Mouse (Mus musculus) ES-Bruce4 (cell line): ENCODE data around the gene C1qtnf4. TPM values are rescaled to one million over a fixed set of nuclear protein-coding genes. Genes with fewer than 3 reads are reported as not detected.
A peak's percentile ranks its signal among the peaks of the same experiment; 100 is the strongest.
"Not testable (repeated sequence)": the region's sequence is repeated elsewhere in the genome, so short reads cannot be mapped to it uniquely, and the experiment has no call there.

ENCODE experiments used
- H3K27ac ChIP-seq: 2 replicates; pipeline ENCODE4 v1.5.1; 2012; ENCODE audit warnings: low read length, inconsistent platforms; ENCODE audit not compliant: insufficient read depth
- H3K27me3 ChIP-seq: 2 replicates; pipeline ENCODE4 v1.6.1; 2012; ENCODE audit warnings: mild to moderate bottlenecking, low read length, inconsistent platforms; ENCODE audit not compliant: control insufficient read depth, poor library complexity, insufficient read depth, severe bottlenecking
- H3K36me3 ChIP-seq: 2 replicates; pipeline ENCODE4 v1.6.1; 2012; ENCODE audit warnings: inconsistent platforms, mild to moderate bottlenecking, low read length, moderate library complexity; ENCODE audit not compliant: control insufficient read depth, poor library complexity, insufficient read depth, severe bottlenecking
- H3K4me1 ChIP-seq: one replicate; pipeline ENCODE4 v1.8.1; 2011; ENCODE audit warnings: low read length; ENCODE audit not compliant: control insufficient read depth, insufficient read depth
- H3K4me3 ChIP-seq: 2 replicates; pipeline ENCODE4 v1.5.1; 2011; ENCODE audit warnings: low read depth, mild to moderate bottlenecking, low read length
- H3K9ac ChIP-seq: 2 replicates; pipeline ENCODE4 v1.6.1; 2012; ENCODE audit warnings: low read depth, mild to moderate bottlenecking, inconsistent platforms; ENCODE audit not compliant: poor library complexity, severe bottlenecking
- H3K9me3 ChIP-seq: replicated peaks from 2 replicates; pipeline ENCODE4 v1.6.1; 2012; ENCODE audit warnings: mild to moderate bottlenecking, low read length, inconsistent platforms; ENCODE audit not compliant: control insufficient read depth, poor library complexity, insufficient read depth, severe bottlenecking
- CTCF ChIP-seq: IDR thresholded peaks from one replicate; pipeline ENCODE4 v1.8.1; 2011; ENCODE audit warnings: low read depth, low read length
- EP300 ChIP-seq: IDR thresholded peaks from 2 replicates; pipeline ENCODE4 v1.6.1; 2011; ENCODE audit warnings: low read depth, low read length; ENCODE audit not compliant: insufficient read depth
- POLR2A ChIP-seq: IDR thresholded peaks from one replicate; pipeline ENCODE4 v1.8.1; 2011; ENCODE audit warnings: low read length; ENCODE audit not compliant: insufficient read depth
- polyA plus RNA-seq: library from polyadenylated mRNA; stranded (reverse); fragments of >200 nt; gene quantifications from 2 replicates; pipeline ENCODE4 v1.2.4, GENCODE M21; 2011; ENCODE audit warnings: low read depth; ENCODE audit not compliant: missing spikeins, insufficient read depth, insufficient read length

The C1qtnf4 gene
- polyA plus RNA-seq, 1 experiment, result 0.94 TPM

GRCm38 (mm10) chr2:90889550-90890548, 4.2 kb downstream of the C1qtnf4 start:
- Histone ChIP-seq H3K27me3 (peaks cover 9% of the 10 kb centered on the region), H3K36me3 (peaks cover 2% of the 10 kb centered on the region; the same call in 1 of the 2 replicates), H3K9me3 (no peaks in the 10 kb centered on the region), H3K4me3 (peak overlapping the region; percentile 76), H3K9ac (peak overlapping the region; percentile 66), H3K4me1 (no peaks in the 10 kb centered on the region), H3K27ac (no peak overlapping the region)
- TF ChIP-seq CTCF, result no peak
- no peak for TF ChIP-seq EP300
- no peak for TF ChIP-seq POLR2A

GRCm38 (mm10) chr2:90893673-90894298, 8.1 kb downstream of the C1qtnf4 start:
- H3K27ac ChIP-seq, result no peak overlapping the region
- TF ChIP-seq EP300 (no peak), CTCF (no peak), POLR2A (no peak)
- no peaks in the 10 kb centered on the region for H3K27me3 ChIP-seq
- H3K9ac ChIP-seq, result no peak overlapping the region
- H3K9me3 ChIP-seq, result no peaks in the 10 kb centered on the region
- peaks cover 16% of the 10 kb centered on the region for H3K36me3 ChIP-seq
- H3K4me1 ChIP-seq, result no peaks in the 10 kb centered on the region
- H3K4me3 ChIP-seq, result no peak overlapping the region

DNA sequence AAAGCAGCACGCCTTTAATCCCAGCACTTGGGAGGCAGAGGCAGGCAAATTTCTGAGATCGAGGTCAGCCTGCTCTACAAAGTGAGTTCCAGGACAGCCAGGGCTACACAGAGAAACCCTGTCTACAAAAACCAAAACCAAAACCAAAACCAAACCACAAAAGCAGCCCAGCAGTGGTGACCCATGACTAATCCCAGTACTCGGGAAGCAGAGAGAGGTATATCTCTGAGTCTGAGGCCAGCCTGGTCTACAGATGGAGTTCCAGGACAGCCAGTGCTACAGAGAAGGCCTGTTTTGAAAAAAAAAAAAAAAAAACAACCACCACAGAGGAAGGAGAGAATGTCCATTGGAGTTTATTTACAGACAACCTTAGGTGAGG, 8.6 kb downstream of the C1qtnf4 start:
- H3K4me3 ChIP-seq, H3K9me3 ChIP-seq, H3K9ac ChIP-seq, H3K27ac ChIP-seq, H3K27me3 ChIP-seq, H3K4me1 ChIP-seq: not testable (repeated sequence)
- H3K36me3 ChIP-seq, result peaks cover 20% of the 10 kb centered on the region

- Histone ChIP-seq H3K9ac (peak overlapping the region; percentile 86), H3K36me3 (peaks cover 24% of the 10 kb centered on the region), H3K4me3 (no peak overlapping the region), H3K27ac (no peak overlapping the region), H3K4me1 (no peaks in the 10 kb centered on the region), H3K27me3 (no peaks in the 10 kb centered on the region), H3K9me3 (no peaks in the 10 kb centered on the region)
- TF ChIP-seq POLR2A (no peak), EP300 (no peak)
Measured at GRCm38 (mm10) chr2:90903398-90903797, 17.7 kb downstream of the C1qtnf4 start.

DNA sequence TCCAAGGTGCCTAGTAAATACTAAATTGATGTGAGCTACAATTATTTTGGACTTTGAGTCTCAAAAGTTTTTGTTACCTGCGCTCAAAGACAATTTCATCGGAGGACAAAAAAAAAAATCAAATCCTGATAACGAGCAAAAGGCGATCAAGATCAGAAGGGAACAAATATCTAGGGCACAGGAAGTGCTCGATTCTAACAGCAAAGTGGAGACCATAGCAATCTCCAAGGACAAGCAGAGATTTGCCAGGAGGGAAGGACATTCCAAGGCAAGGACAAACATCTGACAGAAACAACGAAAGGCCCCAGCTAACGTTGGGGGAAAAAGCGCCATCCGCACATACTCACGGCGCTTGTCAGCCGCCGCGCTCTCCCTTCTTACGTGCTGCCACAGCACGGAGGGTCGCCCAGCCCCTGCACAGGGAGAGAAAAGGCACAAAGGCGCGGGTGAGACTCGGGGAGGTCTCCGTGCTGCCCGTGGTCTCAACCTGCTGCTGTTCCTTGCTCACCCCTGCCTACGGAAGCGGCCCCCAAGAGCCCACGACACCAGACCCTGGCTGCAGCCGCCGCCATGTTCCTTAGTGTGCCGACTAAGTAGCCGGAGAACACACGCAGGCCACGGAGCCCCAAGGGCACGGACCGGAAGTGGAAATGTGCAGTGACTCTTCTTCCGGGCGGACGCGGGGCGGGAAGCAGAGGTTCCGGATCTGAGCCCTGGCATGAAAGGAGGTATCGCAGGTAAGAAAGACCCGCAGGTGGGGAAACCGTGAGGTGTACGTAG, 18.6 kb downstream of the C1qtnf4 start, which contains the start of the genes Kbtbd4 and Ndufs3:
Gene Kbtbd4, plus strand, starts transcription at position 665 of the 780 bp plus-strand sequence.
Gene Ndufs3, minus strand, starts transcription at position 752 of the 780 bp plus-strand sequence.
- Histone ChIP-seq H3K9me3 (no peaks in the 10 kb centered on the region), H3K9ac (peak within 1 kb of the TSS; percentile 86), H3K4me1 (no peaks in the 10 kb centered on the region), H3K27ac (peak within 1 kb of the TSS; percentile 3; the same call in 1 of the 2 replicates), H3K4me3 (peak within 1 kb of the TSS; percentile 89), H3K36me3 (peaks cover 17% of the 10 kb centered on the region), H3K27me3 (no peaks in the 10 kb centered on the region)
- TF ChIP-seq POLR2A (peak; percentile 65), EP300 (0 out of 2 replicates have a peak, but pooled peaks have one; percentile 24), CTCF (no peak)
